Mouse (Mus musculus): Measurements from ENCODE around the gene Agps.
A peak's percentile ranks its signal among the peaks of the same experiment; 100 is the strongest.

Agps gene

DNA sequence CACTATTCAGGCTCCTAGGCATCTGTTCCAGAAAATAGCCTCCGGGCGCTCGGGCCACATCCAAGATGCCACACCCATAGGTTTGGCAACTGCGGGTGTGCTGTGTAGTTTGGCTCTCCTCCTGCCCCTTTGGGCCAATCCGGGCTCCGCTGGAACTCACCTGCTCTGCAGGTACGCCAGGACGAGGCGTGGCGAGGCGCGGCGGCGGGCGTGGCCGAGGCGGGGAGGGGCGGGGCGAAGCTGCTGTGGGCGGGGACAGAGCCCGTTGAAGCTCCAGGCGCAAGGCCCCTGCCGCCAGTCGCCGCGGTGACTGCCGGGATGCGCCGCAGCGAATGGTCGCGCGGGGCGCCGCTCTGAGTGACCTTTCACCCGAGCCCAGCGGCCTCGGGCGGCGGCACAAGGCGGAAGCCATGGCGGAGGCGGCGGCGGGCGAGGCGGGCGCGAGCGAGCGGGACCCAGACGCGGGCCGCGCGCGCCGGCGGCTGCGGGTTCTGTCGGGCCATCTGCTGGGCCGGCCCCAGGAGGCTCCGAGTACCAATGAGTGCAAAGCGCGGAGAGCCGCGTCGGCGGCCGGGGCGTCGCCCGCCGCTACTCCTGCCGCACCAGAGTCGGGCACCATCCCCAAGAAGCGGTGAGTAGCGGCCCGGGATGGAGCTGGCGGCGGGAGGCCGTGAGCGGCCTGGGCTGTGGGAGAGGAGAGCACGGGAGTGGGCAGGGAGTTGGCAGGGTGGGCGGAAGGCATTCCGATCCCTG, at the start of gene Agps:
Gene Agps (plus strand): TSS at position 297 of the 753 bp plus-strand sequence.
- peak; percentile 87 for DNase-seq (ENCODE audit: low read depth)

DNA sequence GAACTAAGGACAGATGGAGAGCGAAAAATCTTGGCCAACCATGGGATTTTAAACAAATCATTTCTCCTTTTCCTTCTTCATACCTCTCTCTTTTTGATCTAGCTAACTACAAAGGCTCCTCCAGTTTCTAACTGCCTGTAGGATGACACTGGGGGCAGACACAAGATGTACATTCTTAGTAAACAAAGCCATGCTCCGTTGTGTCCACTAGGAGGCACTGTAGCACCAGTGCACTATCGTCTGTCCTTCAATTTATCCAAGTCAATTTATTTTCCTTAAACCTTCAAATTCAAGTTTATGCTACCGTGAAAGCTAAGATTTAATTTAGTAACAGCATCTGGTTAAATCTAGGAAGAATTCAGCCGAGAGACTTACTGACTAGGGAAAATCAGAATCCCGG, 45.9 kb upstream of the Agps start:
- DNase-seq (ENCODE audit: low read depth), result peak; percentile 88

DNA sequence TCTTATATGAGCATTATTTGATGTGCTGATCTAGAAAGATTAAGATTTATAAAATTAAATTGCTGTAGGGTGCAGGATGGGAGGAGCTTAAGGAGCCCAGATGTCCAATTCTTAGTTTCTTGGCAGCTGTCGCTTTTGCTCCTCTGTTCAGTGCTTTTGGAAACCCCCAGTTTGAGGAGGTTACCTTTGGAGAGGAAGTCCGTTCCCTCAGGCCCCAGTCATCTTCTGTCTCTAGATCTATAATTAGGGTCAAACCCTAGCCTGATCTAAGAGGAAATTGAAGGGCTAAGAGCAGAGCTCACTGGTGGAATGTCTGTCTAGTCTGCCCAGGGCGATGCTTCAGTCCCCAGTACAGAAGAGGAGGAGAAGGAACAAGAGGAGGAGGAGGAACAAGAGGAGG, 43.5 kb upstream of the Agps start:
- no peak for DNase-seq (ENCODE audit: low read depth)

DNA sequence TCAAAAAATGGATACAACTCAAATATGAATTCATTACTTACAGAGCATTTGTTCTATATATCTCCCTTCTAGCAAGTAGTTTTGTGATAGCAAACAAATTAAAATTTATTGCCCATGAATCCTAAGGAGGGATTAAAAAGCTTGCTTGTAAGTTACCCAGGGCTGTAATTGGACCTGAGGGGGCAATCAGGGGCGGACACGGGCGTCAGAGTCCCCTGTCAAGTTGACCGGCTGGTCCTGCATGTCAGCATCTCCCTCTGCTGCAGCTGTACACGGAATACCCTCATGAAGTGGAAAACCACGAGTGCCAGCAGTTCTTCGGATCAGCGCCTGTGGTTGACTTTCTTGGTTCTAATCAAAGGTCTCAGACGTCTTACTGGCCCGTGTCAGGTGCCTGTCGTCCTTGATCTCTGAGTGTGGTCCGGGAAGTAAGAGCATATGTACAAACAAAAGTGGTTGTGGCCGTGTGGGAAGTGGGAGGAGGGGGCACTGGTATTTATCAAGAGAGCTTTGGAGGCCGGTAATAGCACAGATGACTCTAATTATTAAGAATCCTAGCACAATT, 41.9 kb upstream of the Agps start:
- DNase-seq (ENCODE audit: low read depth), result no peak

DNA sequence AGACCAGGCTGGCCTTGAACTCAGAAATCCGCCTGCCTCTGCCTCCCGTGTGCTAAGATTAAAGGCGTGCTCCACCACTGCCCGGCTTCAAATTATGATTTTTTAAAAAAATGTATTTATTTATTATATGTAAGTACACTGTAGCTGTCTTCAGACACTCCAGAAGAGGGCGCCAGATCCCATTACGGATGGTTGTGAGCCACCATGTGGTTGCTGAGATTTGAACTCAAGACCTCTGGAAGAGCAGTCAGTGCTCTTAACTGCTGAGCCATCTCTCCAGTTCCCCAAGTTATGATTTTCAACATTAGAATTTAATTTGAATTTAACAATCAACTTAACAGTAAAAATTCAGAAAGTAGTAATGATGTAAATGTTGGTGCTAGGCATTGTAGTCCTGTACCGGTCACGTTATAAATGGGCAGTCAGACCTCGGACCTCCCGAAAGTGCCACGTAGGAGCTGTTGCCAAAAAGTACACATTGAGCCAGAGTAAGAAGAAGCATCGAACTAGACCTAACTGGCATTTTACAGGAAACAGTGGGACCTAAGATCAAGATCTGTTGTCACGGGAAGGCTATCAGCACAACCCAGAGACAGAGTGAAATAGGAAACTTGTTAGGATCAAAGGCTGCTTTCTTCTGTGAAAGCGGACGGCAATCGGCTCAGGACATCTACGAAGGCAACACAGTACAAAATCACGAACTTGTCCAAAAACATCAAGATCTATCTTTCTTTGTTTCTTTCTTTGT, 40.2 kb upstream of the Agps start:
- DNase-seq (ENCODE audit: low read depth), result no peak

DNA sequence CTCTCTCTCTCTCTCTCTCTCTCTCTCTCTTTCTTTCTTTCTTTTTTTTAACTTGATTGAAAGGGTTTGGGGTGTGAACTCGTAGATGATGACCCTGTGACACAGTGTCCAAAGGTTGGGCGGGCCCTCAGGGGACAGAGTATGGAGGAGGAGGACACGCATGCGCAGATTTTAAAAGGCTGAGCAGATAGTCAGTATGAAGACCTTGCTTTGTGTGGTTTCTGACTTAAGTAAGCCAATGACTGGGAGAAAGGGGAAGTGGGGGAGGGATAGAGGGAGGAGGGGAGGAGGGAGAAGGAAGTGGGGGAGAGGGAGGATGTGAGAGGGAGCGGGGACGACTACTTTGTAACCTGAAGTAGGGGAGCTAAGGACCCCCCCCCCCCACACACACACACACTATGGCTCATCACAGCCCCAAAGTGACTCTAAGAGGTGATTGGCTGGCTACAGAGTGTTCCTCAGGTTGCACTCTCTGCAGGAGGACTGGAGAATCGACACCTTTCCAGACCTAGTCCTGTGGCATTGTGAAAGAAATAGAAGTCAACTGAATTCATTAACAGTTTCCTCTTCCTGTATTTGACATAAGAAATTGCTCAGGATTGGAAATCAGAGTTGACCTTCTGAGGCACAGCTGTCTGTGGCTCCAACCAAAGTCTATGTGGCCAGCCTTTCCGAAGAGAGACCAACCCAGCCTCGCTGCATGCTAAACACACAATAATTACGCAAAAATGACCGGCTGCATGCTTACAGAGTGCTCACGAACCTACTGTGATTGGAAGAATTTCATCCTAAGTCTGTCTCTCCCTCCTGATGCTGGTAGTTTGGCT, 39.4 kb upstream of the Agps start:
- no peak for DNase-seq (ENCODE audit: low read depth)

DNA sequence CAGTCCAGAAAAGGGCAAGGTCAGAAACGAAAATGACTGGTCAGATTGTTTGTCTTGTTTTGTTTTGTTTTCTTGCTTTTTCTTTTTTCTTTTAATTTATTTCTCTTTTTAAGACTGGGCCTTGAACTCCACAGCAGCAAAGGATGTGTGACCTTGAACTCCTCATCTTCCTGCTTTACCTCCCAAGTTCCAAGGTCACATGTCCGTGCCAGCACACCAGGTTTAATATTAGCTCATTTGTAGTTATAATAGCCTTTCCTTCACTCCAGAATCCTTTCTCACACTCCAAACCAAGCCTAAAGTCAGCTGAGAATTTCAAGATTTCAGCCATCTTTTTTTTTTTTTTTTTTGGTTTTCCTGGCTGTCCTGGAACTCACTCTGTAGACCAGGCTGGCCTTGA, 35.8 kb upstream of the Agps start:
- DNase-seq (ENCODE audit: low read depth), result no peak

DNA sequence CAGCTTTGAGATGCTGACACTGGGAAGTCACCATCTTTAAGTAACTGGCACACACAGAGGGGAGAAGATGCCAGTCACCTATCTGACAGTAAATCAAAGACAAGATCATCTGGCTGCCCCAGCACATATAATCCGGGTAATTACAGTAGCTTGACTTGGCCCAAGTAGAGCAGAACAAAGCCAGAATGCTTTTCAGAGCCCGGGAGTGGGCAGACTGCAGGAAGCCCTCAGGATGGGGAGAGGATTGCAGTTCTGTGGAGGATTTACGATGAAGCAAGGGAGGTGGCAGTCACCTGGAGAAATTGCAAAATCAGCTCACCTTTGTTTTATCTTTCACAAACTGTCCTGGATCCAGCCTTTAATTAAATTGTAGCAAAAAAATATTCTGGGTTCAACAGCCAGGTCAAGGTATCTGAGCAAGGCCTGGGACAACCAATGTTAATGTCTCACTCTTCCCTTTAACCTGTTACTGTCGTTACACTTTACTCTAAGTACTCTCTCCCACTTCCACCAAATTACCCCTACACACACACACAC, 33.5 kb upstream of the Agps start:
- DNase-seq (ENCODE audit: low read depth), result no peak

DNA sequence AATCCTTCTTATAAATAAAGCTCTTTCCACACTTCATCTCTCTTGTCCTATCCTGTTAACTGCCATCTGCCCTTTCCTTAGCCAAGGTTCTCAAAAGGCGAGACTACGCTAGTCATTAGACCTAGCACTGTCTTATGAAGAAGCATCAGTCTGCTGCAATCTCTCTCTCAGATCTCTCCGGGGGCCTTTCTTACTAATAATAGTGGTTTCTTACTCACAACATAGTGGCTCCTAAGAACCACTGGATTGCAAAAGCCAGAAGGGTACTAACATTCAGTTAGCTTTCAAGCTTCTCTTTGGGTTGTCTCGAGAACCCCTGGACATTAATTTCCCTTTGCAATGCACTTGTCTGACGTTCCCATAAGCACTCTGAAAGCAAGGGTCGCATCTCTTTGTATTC, 26.2 kb upstream of the Agps start:
- DNase-seq (ENCODE audit: low read depth), result no peak

DNA sequence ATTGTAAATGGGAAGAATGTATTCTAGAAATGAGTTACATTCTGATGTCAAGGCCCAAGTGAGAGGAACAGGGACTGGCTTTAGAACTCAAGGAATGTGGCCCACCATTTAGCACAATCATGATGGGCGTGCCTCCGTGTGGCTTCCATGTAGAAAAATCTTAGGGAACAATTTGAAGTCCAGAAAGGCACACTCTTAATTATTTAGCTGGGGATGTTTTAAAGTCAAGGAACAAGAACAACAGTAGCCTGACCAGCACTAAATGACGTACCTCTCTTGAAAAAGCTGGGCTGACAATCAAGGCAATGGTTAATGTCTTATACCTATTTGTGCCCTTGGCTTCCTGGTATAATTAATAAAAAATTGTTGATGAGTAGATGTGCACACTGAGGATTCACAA, 25.1 kb upstream of the Agps start:
- no peak for DNase-seq (ENCODE audit: low read depth)

DNA sequence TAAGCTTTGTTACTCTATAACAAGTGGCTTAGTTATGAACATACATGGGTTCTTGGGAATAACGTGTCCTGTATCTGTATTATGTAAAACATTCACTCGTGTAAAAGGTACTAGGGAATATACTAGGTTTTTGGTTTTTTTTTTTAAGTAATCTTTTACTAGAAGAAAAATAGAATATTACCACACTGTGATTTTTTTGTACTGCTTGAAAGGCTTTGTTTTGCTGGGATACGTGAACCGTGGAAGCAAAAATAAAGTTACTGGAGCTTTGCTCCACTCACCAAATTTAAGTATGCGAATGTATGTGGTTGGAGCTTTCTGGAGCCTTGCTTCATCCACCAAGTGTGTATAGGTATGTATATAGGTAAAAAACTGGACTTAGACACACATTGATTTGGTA, 24.5 kb upstream of the Agps start:
- no peak for DNase-seq (ENCODE audit: low read depth)

DNA sequence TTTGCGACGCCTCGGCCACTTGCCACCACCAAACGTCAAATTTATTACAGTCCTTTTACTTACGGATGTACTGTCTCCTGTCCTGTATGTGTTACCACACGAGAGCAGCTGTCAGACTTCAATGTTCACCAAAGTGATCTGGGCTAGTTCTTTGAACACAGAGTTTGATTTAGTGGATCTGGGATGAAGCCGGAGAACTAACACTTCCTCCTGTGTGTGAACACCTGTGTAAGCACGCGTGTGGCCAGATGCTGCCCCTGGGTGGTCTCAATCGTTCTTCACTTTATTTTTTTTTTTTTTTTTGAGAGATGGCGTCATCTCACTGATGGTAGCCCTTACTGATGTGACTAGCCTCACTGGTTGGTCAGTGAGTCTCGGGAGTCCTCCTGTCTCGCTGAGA, 17.1 kb upstream of the Agps start:
- DNase-seq (ENCODE audit: low read depth), result no peak

DNA sequence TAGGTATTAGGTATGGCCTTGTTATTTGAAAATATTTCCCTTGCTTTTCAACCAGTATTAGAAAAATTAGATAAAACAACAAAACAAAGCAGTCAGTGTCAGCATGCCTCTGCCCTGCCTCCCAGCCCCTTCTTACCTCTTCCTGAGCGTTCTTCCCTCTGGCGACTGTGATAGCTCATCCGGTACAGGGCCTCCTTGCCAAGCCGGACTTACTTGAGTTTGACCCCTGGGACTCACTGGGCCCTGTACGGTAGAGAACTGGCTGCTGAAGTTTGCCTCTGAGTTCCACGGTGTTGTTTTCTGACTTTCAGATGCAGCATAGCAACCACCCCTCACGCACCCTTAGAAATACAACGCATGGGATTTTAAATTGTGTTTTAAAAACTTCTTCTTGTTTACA, 16.5 kb upstream of the Agps start:
- no peak for DNase-seq (ENCODE audit: low read depth)

DNA sequence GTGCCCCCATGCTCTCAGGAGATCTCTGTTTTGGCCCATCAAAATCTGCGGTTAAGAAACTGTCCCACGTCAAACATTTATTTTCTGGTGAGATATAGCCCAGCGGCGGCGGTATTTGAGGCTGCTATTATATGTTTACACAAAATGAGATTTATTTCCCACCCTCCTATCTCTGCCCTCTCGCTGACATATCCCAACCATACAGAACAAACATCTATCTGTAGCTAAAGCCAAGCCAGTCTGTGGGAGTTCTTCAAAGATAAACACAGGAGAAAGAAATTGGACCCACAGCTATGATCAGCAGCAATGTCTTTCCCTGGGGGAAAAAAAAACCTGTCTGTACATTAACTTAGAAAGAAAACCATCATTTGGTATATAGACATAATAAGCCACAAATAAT, 15.3 kb upstream of the Agps start:
- no peak for DNase-seq (ENCODE audit: low read depth)

DNA sequence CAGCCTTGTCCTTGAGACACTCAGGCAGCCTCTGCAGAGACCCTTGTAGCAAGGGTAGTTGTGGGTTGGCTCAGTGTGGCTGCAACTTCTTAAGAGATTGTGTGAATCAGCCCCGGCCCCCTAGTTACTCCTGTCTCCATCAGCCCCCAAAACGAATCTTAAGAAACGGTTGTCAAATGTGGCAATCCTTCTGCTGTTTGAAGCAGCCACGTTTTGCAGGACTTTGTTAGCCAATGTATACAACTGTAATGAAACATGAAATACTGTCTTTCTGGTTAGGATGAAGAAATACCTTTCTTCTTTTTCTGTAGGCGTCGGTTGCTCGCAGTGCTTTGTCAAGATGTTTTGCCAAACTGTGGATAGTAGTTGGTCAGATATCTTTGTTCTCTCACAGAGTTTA, 13.3 kb upstream of the Agps start:
- DNase-seq (ENCODE audit: low read depth), result no peak

DNA sequence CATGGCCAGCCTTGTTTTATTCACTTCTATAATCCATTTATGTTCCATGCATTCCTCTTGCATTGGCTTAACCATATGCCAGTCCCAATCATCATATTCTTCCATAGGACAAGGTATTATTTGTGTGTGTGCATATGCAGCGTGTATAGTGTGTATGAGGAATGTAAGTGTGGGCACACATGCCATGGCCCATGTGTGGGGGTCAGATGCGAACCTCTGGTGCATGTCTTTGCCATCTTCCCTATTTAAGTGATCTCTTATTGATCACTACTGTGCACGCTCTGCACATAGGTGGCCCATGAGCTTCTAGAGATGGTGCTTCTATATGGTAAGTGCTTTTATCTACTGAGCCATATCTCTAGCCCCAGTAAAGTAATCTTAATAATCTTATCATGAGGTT, 12.2 kb upstream of the Agps start:
- no peak for DNase-seq (ENCODE audit: low read depth)

DNA sequence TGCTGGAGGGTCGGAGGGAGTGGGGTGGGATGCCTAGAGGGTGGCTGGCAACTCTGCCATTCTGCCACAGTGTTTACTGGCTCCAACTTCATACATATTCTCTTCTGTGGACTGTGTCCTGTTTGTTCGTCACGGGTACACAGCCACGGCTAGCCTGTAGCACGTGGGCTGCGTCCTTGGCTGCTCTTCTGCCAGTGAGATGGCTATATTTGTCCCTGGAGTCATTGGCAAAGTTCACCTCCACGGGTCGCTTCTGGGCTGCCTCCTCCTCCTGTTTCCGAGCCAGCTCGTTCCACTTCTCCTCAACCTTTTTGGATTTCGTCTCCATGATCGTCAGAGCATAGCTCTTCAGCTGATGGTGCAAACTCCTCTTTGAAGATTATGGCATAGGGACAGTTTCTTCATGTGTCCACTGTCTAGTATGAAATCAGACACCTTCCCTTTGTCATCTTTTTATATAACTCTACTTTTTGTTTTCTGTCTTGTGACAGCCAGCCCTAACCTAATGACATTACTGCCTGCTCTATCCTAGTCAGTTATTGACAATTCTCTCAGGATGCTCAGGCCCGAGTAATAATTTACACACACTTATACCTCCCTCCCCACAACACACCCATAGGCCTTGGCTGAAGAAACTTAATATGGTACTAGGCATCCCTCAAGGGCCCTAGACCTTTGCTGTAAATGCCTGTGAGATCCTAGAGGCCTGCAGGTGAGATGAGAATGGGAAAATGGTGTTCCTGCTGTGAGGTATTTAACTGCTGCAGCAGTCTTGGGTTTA, 9.8 kb upstream of the Agps start:
- no peak for DNase-seq (ENCODE audit: low read depth)

DNA sequence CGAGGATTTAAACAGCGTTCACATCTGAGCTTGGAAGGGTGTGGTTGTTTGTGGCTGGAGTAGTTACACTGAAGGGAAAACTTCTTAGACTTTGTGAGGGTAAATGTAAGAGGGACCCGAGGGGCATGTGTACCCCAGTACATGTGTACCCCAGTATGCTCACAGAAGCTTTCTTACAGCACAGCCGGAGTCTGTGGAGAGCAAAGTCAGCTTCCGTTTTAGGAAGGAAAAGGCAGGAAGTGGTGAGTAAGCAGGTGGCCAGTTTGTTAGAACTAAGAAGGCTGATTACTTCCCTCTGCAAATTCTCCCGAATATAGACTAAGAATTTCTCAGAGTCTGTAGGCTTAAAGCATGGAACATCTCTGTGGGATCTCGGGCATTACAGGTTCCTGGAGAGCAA, 8.2 kb upstream of the Agps start:
- no peak for DNase-seq (ENCODE audit: low read depth)

DNA sequence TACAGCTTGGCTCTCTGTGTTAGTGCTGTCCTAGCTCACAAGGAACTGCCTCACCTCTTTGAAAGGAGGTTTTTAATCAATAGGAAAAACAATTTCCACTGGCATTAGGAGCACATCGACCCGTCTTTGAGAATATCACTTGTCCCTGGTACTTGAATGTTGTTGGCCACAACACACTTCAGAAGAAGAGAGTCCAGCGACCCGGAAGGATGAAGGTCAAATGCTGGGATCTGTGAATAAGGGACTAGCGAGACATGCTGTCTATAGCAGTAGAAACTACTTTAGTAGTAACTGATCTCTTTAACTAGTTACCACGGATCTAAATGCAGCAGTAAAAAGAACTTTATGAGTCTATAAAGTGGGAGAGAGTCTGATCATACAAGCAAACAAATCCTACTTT, 7.8 kb upstream of the Agps start:
- DNase-seq (ENCODE audit: low read depth), result no peak

DNA sequence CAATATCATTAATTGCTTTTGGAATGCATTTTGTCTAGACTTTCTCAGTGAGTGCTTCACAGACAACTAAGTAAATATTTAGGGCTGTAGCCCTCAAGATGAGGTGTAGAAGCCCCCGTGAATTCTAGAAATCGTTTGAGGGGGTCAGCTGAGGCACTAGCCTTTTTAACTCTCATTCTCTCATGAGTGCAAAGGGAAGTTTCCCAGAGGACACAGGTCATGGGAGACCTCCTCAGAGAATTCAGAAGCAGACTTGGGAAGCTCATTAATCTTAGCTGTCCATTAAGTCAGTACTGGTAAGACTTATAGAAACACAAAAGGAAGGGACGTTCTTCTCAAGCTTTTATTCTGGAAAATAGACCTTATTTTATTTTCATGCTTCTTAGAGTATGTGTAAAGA, 7.1 kb upstream of the Agps start:
- DNase-seq (ENCODE audit: low read depth), result no peak

DNA sequence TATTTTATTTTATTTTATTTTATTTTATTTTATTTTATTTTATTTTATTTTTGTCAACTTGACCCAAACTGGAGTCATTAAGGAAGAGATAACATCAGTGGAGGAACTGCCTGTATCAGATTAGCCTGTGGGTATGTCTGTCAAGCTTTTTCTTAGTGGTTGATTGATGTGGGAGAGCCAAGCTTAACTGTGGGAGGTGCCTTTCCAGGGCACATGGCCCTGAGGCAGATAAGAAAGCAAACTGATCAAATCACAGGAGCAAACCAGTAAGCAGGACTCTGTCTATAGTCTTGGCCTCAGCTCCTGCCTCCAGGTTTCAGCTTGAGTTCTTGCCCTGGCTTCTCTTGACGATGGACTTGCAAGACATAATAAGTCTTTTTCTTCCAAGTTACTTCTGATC, 6.4 kb upstream of the Agps start:
- no peak for DNase-seq (ENCODE audit: low read depth)

Measured in NIH3T3 (cell line).